Mouse (Mus musculus): Measurements from ENCODE around the gene Tmem37.

DNA sequence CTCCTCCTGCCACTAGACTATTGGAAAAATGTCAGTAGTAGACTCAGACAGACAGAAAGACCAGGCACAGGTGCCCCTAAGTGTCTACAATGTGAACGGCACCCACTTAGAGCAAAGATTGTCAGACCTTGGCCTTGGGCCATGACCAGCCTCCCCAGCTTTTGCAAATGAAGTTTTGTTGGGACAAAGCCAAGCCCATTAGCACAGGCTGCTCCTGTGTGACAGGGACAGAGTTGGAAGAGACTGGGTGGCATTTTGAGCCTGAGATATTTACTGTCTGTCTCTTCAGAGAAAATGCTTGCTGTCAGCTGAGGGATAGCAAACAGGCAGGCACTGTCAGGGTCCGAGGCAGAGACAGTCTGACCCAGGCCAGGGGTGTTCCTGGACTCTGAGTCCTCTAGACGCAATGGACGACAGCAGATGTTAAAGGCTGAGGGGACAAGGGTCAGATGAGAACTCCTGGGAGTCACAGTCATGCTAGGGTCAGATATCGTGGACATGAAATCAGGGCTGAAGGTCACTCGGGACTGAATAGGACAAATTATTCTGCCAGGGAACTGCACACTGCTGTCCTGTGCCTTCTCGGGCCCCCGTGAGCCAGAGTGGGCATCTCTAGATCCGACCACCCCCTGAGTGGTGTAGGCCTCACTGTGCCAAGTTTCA is 36.7 kb downstream of the Tmem37 start:
- TF ChIP-seq CTCF (IDR thresholded peaks at IDR 0.05): no peak
- TF ChIP-seq EP300 (IDR thresholded peaks at IDR 0.05; ENCODE audit: insufficient read depth, low read depth, low read length): no peak
